Mouse (Mus musculus): ENCODE measurements around the gene Olfr482.

Gene Olfr482

GRCm38 (mm10) chr7:108097486-108097885 is at the start of gene Olfr482:
Olfr482 (minus strand) TSS chr7:108097586.
- no peak for DNase-seq (ENCODE audit: low read depth)

GRCm38 (mm10) chr7:108127349-108127748 is 30.0 kb upstream of the Olfr482 start, which contains the start of gene Olfr484:
Olfr484 (minus strand) TSS chr7:108127449.
- no peak for DNase-seq (ENCODE audit: low read depth)

- no peak for DNase-seq (ENCODE audit: low read depth)
Measured at GRCm38 (mm10) chr7:108121416-108121815, 24.0 kb upstream of the Olfr482 start.

GRCm38 (mm10) chr7:108120681-108121080 is 23.3 kb upstream of the Olfr482 start:
- no peak for DNase-seq (ENCODE audit: low read depth)

GRCm38 (mm10) chr7:108100549-108100948 is 3.2 kb upstream of the Olfr482 start, which contains the start of gene Olfr483:
Olfr483 (plus strand) TSS chr7:108100849.
- DNase-seq (ENCODE audit: low read depth): no peak

- DNase-seq (ENCODE audit: low read depth): no peak
Measured at GRCm38 (mm10) chr7:108079555-108079954, 17.8 kb downstream of the Olfr482 start, which contains the start of gene Olfr481. Olfr481 (plus strand) TSS chr7:108079855.

GRCm38 (mm10) chr7:108067246-108067645 is 30.1 kb downstream of the Olfr482 start, which contains the start of gene Olfr480:
Olfr480 (minus strand) TSS chr7:108067346.
- no peak for DNase-seq (ENCODE audit: low read depth)

GRCm38 (mm10) chr7:108050393-108050792 is 47.0 kb downstream of the Olfr482 start, which contains the start of gene Olfr479:
Olfr479 (plus strand) TSS chr7:108050693.
- no peak for DNase-seq (ENCODE audit: low read depth)
